In the genomic region with DNA sequence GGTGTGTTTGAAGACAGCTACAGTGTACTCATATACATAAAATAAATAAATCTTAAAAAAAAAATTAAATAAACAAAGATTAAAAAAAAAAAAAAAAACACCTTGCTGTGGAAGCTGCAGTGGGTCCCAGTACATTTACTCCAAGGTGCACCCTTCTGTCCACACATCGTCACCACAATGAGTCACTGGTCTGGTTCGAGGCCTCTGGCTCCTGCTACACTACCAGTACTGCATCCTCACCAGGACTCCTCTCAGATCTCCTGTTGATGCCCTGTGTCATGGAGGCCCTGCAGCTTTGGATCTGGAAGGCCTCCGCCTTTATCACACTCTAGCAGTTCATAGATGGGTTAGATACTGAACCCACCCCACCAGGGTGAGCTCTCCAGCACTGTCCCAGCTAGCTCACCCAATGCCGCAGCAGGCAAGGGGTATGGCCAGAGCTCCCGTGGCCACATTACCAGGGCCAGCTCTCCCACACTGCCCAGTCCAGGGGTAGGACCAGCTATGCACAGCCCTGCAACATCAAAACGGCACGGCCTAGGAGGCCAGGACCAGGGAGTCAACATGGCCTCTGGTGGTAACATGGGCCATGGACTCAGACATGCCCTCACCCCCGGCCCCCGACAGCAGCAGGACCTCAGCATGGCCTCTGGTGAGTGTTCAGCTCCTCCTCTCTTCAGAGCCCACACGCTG, we compare ENCODE assay signal across 11 mouse cellular contexts. TPM values are rescaled to one million over a fixed set of nuclear protein-coding genes. Genes with fewer than 3 reads are reported as not detected.
A peak's percentile ranks its signal among the peaks of the same experiment; 100 is the strongest.
DNase-seq lines count a peak whose midpoint lies in the region; ATAC-seq and TF ChIP-seq lines count a peak whose summit lies in the region.
"Had no signal": no experiment of that assay in that cellular context is flagged by ENCODE, and none has a peak within 500 bp of the region (broad histone marks: within the 10 kb centered on the region; RNA-seq: fewer than 3 reads in every experiment).

No protein-coding gene starts in this region.

- H3K4me2 ChIP-seq in forebrain, embryonic 14.5 days (ENCODE audit: low read length) = no peak overlapping the region
- H3K4me2 ChIP-seq in kidney, embryonic 16.5 days (replicated peaks; ENCODE audit: low read depth, low read length) = no peak overlapping the region
- peak overlapping the region; percentile 30 for H3K4me2 ChIP-seq in liver, embryonic 16.5 days (ENCODE audit: low read depth, low read length)

- H3K4me3 ChIP-seq in forebrain, embryonic 14.5 days (ENCODE audit: low read depth, low read length) = no peak overlapping the region
- H3K4me3 ChIP-seq in forebrain, embryonic 10.5 days = no peak overlapping the region
- H3K4me3 ChIP-seq in kidney, embryonic 16.5 days (ENCODE audit: low read length) = no peak overlapping the region
- H3K4me3 ChIP-seq in embryonic fibroblast, embryonic 13.5 days (ENCODE audit: insufficient read depth, low read length) = no peak overlapping the region
- no peak overlapping the region for H3K4me3 ChIP-seq in liver, embryonic 16.5 days (ENCODE audit: low read depth, low read length)

- no peaks in the 10 kb centered on the region for H3K9me3 ChIP-seq in forebrain, embryonic 14.5 days (replicated peaks; ENCODE audit: control insufficient read depth, low read length)
- no peaks in the 10 kb centered on the region for H3K9me3 ChIP-seq in forebrain, embryonic 10.5 days
- no peaks in the 10 kb centered on the region for H3K9me3 ChIP-seq in kidney, embryonic 16.5 days (ENCODE audit: low read length)
- no peaks in the 10 kb centered on the region for H3K9me3 ChIP-seq in liver, embryonic 16.5 days (replicated peaks; ENCODE audit: control insufficient read depth, low read length)

- no peaks in the 10 kb centered on the region for H3K36me3 ChIP-seq in forebrain, embryonic 14.5 days (ENCODE audit: control insufficient read depth, insufficient read depth, low read length)
- no peaks in the 10 kb centered on the region for H3K36me3 ChIP-seq in forebrain, embryonic 10.5 days (replicated peaks)
- no peaks in the 10 kb centered on the region for H3K36me3 ChIP-seq in kidney, embryonic 16.5 days (ENCODE audit: insufficient read depth, low read length)
- H3K36me3 ChIP-seq in liver, embryonic 16.5 days (ENCODE audit: control insufficient read depth, insufficient read depth) = no peaks in the 10 kb centered on the region

- TF ChIP-seq POLR2A in embryonic fibroblast, embryonic 13.5 days (IDR thresholded peaks at IDR 0.05; ENCODE audit: low read depth, low read length) = no peak

- H3K27ac ChIP-seq in forebrain, embryonic 14.5 days (ENCODE audit: low read depth, low read length) = no peak overlapping the region
- H3K27ac ChIP-seq in forebrain, embryonic 10.5 days = no peak overlapping the region
- H3K27ac ChIP-seq in kidney, embryonic 16.5 days (ENCODE audit: low read length) = peak overlapping the region; percentile 38; the same call in 1 of the 2 replicates
- peak overlapping the region; percentile 16; the same call in 1 of the 2 replicates for H3K27ac ChIP-seq in embryonic fibroblast, embryonic 13.5 days (ENCODE audit: insufficient read depth, low read length)
- peak overlapping the region; percentile 20 for H3K27ac ChIP-seq in liver, embryonic 16.5 days (ENCODE audit: low read length)

- no peaks in the 10 kb centered on the region for H3K27me3 ChIP-seq in forebrain, embryonic 14.5 days (replicated peaks; ENCODE audit: control insufficient read depth, insufficient read depth, low read length)
- H3K27me3 ChIP-seq in forebrain, embryonic 10.5 days (ENCODE audit: poor library complexity, severe bottlenecking) = no peaks in the 10 kb centered on the region
- no peaks in the 10 kb centered on the region for H3K27me3 ChIP-seq in kidney, embryonic 16.5 days (ENCODE audit: insufficient read depth, low read length)
- H3K27me3 ChIP-seq in liver, embryonic 16.5 days (ENCODE audit: control insufficient read depth, insufficient read depth, low read depth, low read length) = no peaks in the 10 kb centered on the region
- H3K27me3 ChIP-seq: Patski had no signal

- TF ChIP-seq CTCF in embryonic fibroblast, embryonic 13.5 days (IDR thresholded peaks at IDR 0.05; ENCODE audit: borderline replicate concordance, insufficient read depth, low read length) = no peak

- DNase-seq in forebrain, embryonic 14.5 days (ENCODE audit: low spot score) = no peak
- DNase-seq in forebrain, embryonic 10.5 days (ENCODE audit: extremely low spot score, low spot score) = no peak
- no peak for DNase-seq in kidney, postnatal 10 days
- no peak for DNase-seq in urinary bladder, adult 18-20 months (ENCODE audit: low spot score in 2 of 2)
- no peak for DNase-seq in layer of hippocampus, adult 8-10 months (ENCODE audit: low spot score in 2 of 2)
- DNase-seq: B cell, adult 2 months; gastrocnemius, postnatal 14 days had no signal

- 96% methylated on average over 10 of the region's 10 CpGs for WGBS in forebrain, embryonic 14.5 days
- 94% methylated on average over 10 of the region's 10 CpGs for WGBS in forebrain, embryonic 10.5 days
- WGBS in kidney, embryonic 16.5 days = 87% methylated on average over 10 of the region's 10 CpGs
- WGBS in liver, embryonic 16.5 days (ENCODE audit: insufficient replicate concordance) = 49% methylated on average over 10 of the region's 10 CpGs

- 0 out of 2 replicates have a peak, but pooled peaks have one; percentile 23 for ATAC-seq in forebrain, embryonic 14.5 days
- ATAC-seq in kidney, embryonic 16.5 days (ENCODE audit: low FRiP score, low TSS enrichment) = peak; percentile 16; the same call in 1 of the 2 replicates
- ATAC-seq in liver, embryonic 16.5 days (ENCODE audit: low read depth) = peak; percentile 86

- H3K4me1 ChIP-seq in forebrain, embryonic 14.5 days (ENCODE audit: control insufficient read depth, insufficient read depth, low read length) = no peaks in the 10 kb centered on the region
- H3K4me1 ChIP-seq in forebrain, embryonic 10.5 days = peaks cover 9% of the 10 kb centered on the region; the same call in 1 of the 2 replicates
- H3K4me1 ChIP-seq in kidney, embryonic 16.5 days (ENCODE audit: insufficient read depth, low read length) = peaks cover 60% of the 10 kb centered on the region
- H3K4me1 ChIP-seq in embryonic fibroblast, embryonic 13.5 days (ENCODE audit: control insufficient read depth, insufficient read depth, low read length) = peaks cover 46% of the 10 kb centered on the region
- peaks cover 37% of the 10 kb centered on the region for H3K4me1 ChIP-seq in liver, embryonic 16.5 days (ENCODE audit: control insufficient read depth, low read depth, low read length)

- no peak overlapping the region for H3K9ac ChIP-seq in forebrain, embryonic 14.5 days (ENCODE audit: low read length)
- H3K9ac ChIP-seq in kidney, embryonic 16.5 days (replicated peaks; ENCODE audit: low read length) = no peak overlapping the region
- H3K9ac ChIP-seq in liver, embryonic 16.5 days (ENCODE audit: low read depth, low read length) = no peak overlapping the region

RNA-seq across cellular contexts. Expression of gene Arhgap10, which starts 26.4 kb away (rescaled TPM):
- 3.6 and 4.2 TPM in 2 replicates for polyA plus RNA-seq in forebrain, embryonic 14.5 days (2014; fragmentation: Nextera tagmentation; extraction: Ambion mirVana)
- 20.9 and 21.0 TPM in 2 replicates for polyA plus RNA-seq in forebrain, embryonic 10.5 days (2016; fragmentation: Nextera tagmentation; extraction: Ambion mirVana)
- 31.7 and 36.0 TPM in 2 replicates for polyA plus RNA-seq in kidney, embryonic 16.5 days (2015; fragmentation: Nextera tagmentation; extraction: Ambion mirVana)
- 32.1 and 41.4 TPM in 2 replicates for polyA plus RNA-seq in embryonic fibroblast, embryonic 13.5 days (2011; ENCODE audit: insufficient read length, low read depth, missing spikeins)
- 5.7 and 7.0 TPM in 2 replicates for polyA plus RNA-seq in liver, embryonic 16.5 days (2015; fragmentation: Nextera tagmentation; extraction: Ambion mirVana)
- 10 to 100 TPM in 3 of 4 experiments, 1 to 10 TPM in 1; 9.6 to 10.8 (median 10.2) TPM for total RNA-seq in layer of hippocampus, adult 8-10 months (2022)

RNA-seq across cellular contexts. Expression of gene Prmt9, which starts 57.8 kb away (rescaled TPM):
- 22.7 and 24.1 TPM in 2 replicates for polyA plus RNA-seq in forebrain, embryonic 14.5 days (2014; fragmentation: Nextera tagmentation; extraction: Ambion mirVana)
- polyA plus RNA-seq in forebrain, embryonic 10.5 days (2016; fragmentation: Nextera tagmentation; extraction: Ambion mirVana) = 22.6 and 23.0 TPM in 2 replicates
- polyA plus RNA-seq in kidney, embryonic 16.5 days (2015; fragmentation: Nextera tagmentation; extraction: Ambion mirVana) = 21.2 and 23.2 TPM in 2 replicates
- polyA plus RNA-seq in embryonic fibroblast, embryonic 13.5 days (2011; ENCODE audit: insufficient read length, low read depth, missing spikeins) = 14.4 and 14.6 TPM in 2 replicates
- 7.2 and 7.3 TPM in 2 replicates for polyA plus RNA-seq in liver, embryonic 16.5 days (2015; fragmentation: Nextera tagmentation; extraction: Ambion mirVana)
- total RNA-seq in layer of hippocampus, adult 8-10 months (2022) = 10 to 100 TPM; 19.8 to 21.5 (median 20.9) TPM

Comparison
In these comparisons a context has a peak if more than half of its experiments do, and no peak if none do; other contexts are left out.
1. ATAC-seq: peak in every context shown above with its lines; median percentile 86 in liver, embryonic 16.5 days; 23 in forebrain, embryonic 14.5 days; 16 in kidney, embryonic 16.5 days.
2. H3K27ac ChIP-seq: peak in kidney, embryonic 16.5 days (single experiment), embryonic fibroblast, embryonic 13.5 days (single experiment) and liver, embryonic 16.5 days (single experiment); none in forebrain, embryonic 14.5 days (single experiment) and forebrain, embryonic 10.5 days (single experiment).